Mouse (Mus musculus) central nervous system, embryonic 18 days (tissue): Measurements from ENCODE around the gene Olfr527. TPM values are rescaled to one million over a fixed set of nuclear protein-coding genes. Genes with fewer than 3 reads are reported as not detected.

Source experiments
- polyA plus RNA-seq: library from polyadenylated mRNA; depleted of rRNA; stranded (reverse); fragments of >200 nt; gene quantifications from 2 replicates; pipeline ENCODE4 v1.2.3, GENCODE M21; 2012; rRNA removed

The Olfr527 gene
- not detected in 2 replicates for polyA plus RNA-seq

DNA sequence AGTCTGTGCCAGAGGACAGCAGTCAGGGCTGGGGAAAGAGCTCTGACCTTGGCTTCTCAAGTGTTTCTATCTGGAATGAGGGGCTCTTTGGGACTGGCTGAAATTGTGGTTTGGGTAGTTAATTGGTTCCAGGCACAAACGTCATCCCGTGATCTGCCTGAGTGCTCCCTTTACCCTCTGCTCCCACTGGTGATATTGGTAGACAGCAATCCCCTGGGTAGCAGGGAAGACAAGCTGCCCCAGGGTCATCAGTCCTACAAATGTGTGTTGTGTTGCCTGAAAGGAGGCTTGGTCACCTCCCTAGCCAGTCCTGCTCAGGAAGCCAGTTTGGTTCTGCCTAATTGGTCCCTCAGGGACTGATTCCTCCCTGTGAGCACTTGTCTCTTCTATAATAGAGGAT is at the start of gene Olfr527:
Gene Olfr527 (plus strand): TSS at position 301 of the 400 bp plus-strand sequence.

DNA sequence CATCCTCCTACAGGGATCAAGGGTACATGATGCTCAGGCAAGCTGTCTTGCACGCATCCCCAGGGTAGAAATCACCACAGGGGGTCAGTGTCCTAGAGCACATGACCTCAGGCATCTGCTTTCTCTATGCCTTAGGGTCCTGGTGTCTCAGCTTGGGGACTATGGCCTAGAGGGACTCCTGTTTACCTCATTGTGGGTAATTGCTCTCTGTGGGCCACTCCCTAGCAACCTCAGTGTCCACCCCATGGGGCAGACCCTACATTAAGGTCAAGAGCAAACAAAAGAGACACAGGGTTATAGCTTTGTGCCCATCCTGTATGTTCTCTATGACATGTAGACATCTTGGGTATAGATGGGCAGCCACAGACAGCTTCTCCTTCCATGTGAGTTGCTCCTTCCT is 13.3 kb upstream of the Olfr527 start, which contains the start of gene Olfr525:
Gene Olfr525 (plus strand): TSS at position 301 of the 400 bp plus-strand sequence.

DNA sequence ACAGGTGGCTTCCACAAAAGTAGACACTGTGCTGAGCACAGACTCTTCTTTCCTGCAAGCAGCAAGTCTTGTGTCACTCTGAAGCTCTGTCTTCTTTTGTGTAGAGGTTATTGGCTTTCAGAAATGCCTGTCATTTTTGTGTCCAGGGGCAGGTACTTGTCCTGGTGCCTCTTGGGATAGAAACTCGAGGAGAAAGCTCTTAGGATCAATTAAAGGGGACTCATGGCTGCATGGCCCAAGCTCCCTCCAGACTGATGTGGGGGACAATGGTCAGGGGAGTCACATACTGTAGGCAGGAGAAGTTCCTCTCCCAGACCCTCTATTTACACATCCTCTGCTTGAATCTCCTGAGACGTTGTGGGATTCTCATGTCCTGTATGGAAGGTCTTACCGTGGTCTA is 27.8 kb downstream of the Olfr527 start, which contains the start of gene Olfr60:
Gene Olfr60 (minus strand): TSS at position 101 of the 400 bp plus-strand sequence.

DNA sequence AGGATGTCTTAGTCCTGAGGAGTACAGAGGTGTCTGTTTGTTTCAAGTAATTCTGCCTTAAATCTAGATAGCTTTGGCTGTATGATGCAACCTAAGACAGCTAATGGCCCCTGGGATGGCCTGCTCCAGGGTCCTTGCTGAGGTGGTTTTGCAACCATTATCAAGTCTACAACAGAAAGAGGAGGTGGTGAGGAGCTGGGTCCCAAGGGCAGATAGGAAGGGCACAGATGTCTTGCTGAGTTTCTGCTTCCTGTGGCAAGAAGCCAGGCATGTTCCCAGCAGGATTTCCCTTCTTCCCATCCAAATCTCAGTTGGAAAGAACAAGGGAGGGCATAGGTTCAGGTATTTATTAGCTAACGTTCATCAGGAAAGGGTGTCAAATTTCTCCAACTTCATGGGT is 42.4 kb downstream of the Olfr527 start, which contains the start of gene Olfr530:
Gene Olfr530 (minus strand): TSS at position 101 of the 400 bp plus-strand sequence.

Other genes with a start within 250 kb of the Olfr527 start
- 0.47 TPM in 1 of 2 replicates, not detected in the other for gene Prap1, start 240.6 kb upstream of the Olfr527 start, polyA plus RNA-seq
- gene Fuom, start 231.6 kb upstream of the Olfr527 start, polyA plus RNA-seq, result 27.2 and 32.8 TPM in 2 replicates
- 5.1 and 5.3 TPM in 2 replicates for gene Paox, start 218.2 kb upstream of the Olfr527 start, polyA plus RNA-seq
- gene Echs1, start 217.5 kb upstream of the Olfr527 start, polyA plus RNA-seq, result 84.5 and 97.6 TPM in 2 replicates
- gene Mtg1, start 196.5 kb upstream of the Olfr527 start, polyA plus RNA-seq, result 36.5 and 42.2 TPM in 2 replicates
- 29.5 and 33.1 TPM in 2 replicates for gene Sprn, start 179.1 kb upstream of the Olfr527 start, polyA plus RNA-seq
- not detected in 2 replicates for gene Olfr522, start 169.3 kb upstream of the Olfr527 start, polyA plus RNA-seq
- not detected in 2 replicates for gene Olfr523, start 160.8 kb upstream of the Olfr527 start, polyA plus RNA-seq
- not detected in 2 replicates for gene Olfr524, start 128.1 kb upstream of the Olfr527 start, polyA plus RNA-seq
- gene Cd163l1, start 115.8 kb upstream of the Olfr527 start, polyA plus RNA-seq, result 0.13 TPM in 1 of 2 replicates, not detected in the other
- 0.08 TPM in 1 of 2 replicates, not detected in the other for gene 5830411N06Rik, start 86.7 kb upstream of the Olfr527 start, polyA plus RNA-seq
- not detected in 2 replicates for gene Olfr525, start 13.2 kb upstream of the Olfr527 start, polyA plus RNA-seq
- gene Olfr60, start 27.7 kb downstream of the Olfr527 start, polyA plus RNA-seq, result not detected in 2 replicates
- not detected in 2 replicates for gene Olfr530, start 42.3 kb downstream of the Olfr527 start, polyA plus RNA-seq
- not detected in 2 replicates for gene Olfr531, start 68.9 kb downstream of the Olfr527 start, polyA plus RNA-seq
- not detected in 2 replicates for gene Olfr532, start 87.6 kb downstream of the Olfr527 start, polyA plus RNA-seq
- not detected in 2 replicates for gene Olfr533, start 129.4 kb downstream of the Olfr527 start, polyA plus RNA-seq
- not detected in 2 replicates for gene Olfr535, start 150.2 kb downstream of the Olfr527 start, polyA plus RNA-seq
- not detected in 2 replicates for gene Olfr536, start 173.4 kb downstream of the Olfr527 start, polyA plus RNA-seq
- gene Olfr538, start 233.9 kb downstream of the Olfr527 start, polyA plus RNA-seq, result not detected in 2 replicates